Mouse (Mus musculus) stomach, embryonic 14.5 days (tissue): Measurements from ENCODE around the gene Bub3. TPM values are rescaled to one million over a fixed set of nuclear protein-coding genes. Genes with fewer than 3 reads are reported as not detected.

Experiments
- ATAC-seq: fragments of 200-750 bp; cut with Nextera tagmentation; 2 replicates; pipeline ENCODE4 v1.8.0; 2017; ENCODE audit warnings: low read depth, moderate TSS enrichment; ENCODE audit not compliant: insufficient number of reproducible peaks, insufficient read depth, low FRiP score
- H3K27ac ChIP-seq: fragments of 300-500 bp; sonication (generic); 2 replicates; pipeline ENCODE4 v1.5.1; 2014; ENCODE audit warnings: mild to moderate bottlenecking, low read length, moderate library complexity, mixed read lengths
- H3K27me3 ChIP-seq: fragments of 300-500 bp; sonication (generic); 2 replicates; pipeline ENCODE4 v1.6.1; 2014; ENCODE audit warnings: low read length, control low read depth, mixed read lengths; ENCODE audit not compliant: control insufficient read depth, insufficient read depth
- H3K36me3 ChIP-seq: fragments of 300-500 bp; sonication (generic); 2 replicates; pipeline ENCODE4 v1.6.1; 2014; ENCODE audit warnings: mild to moderate bottlenecking, control low read depth, low read length, moderate library complexity, mixed read lengths; ENCODE audit not compliant: control insufficient read depth, insufficient read depth
- H3K4me1 ChIP-seq: fragments of 300-500 bp; sonication (generic); 2 replicates; pipeline ENCODE4 v1.6.1; 2014; ENCODE audit warnings: low read length, control low read depth, mixed read lengths; ENCODE audit not compliant: control insufficient read depth, insufficient read depth
- H3K4me2 ChIP-seq: fragments of 300-500 bp; sonication (generic); replicated peaks from 2 replicates; pipeline ENCODE4 v1.6.1; 2014; ENCODE audit warnings: low read depth, low read length, control low read depth
- H3K4me3 ChIP-seq: fragments of 300-500 bp; sonication (generic); 2 replicates; pipeline ENCODE4 v1.5.1; 2014; ENCODE audit warnings: low read depth, low read length, control low read depth
- H3K9ac ChIP-seq: fragments of 300-500 bp; sonication (generic); replicated peaks from 2 replicates; pipeline ENCODE4 v1.6.1; 2014; ENCODE audit warnings: low read depth, mild to moderate bottlenecking, control low read depth, low read length, moderate library complexity, mixed read lengths
- H3K9me3 ChIP-seq: fragments of 300-500 bp; sonication (generic); 2 replicates; pipeline ENCODE4 v1.6.1; 2016; ENCODE audit warnings: low read depth, low read length, control low read depth; ENCODE audit not compliant: control insufficient read depth
- WGBS: fragments of 180-500 bp; shearing (Covaris S2); extraction: QIAGEN DNeasy Blood & Tissue Kit; methylation state at CpG from one replicate; pipeline ENCODE4 v1.1.7; 2014; 5-methylcytosine and 5-hydroxymethylcytosine counted together
- polyA plus RNA-seq: library from polyadenylated mRNA; unstranded; fragments of >200 nt; fragmentation: Nextera tagmentation; extraction: Ambion mirVana; gene quantifications from 2 replicates; pipeline ENCODE4 v1.2.1, GENCODE M21; 2014

Bub3 gene
- polyA plus RNA-seq, 1 experiment from 2014 or later: 232 TPM

DNA sequence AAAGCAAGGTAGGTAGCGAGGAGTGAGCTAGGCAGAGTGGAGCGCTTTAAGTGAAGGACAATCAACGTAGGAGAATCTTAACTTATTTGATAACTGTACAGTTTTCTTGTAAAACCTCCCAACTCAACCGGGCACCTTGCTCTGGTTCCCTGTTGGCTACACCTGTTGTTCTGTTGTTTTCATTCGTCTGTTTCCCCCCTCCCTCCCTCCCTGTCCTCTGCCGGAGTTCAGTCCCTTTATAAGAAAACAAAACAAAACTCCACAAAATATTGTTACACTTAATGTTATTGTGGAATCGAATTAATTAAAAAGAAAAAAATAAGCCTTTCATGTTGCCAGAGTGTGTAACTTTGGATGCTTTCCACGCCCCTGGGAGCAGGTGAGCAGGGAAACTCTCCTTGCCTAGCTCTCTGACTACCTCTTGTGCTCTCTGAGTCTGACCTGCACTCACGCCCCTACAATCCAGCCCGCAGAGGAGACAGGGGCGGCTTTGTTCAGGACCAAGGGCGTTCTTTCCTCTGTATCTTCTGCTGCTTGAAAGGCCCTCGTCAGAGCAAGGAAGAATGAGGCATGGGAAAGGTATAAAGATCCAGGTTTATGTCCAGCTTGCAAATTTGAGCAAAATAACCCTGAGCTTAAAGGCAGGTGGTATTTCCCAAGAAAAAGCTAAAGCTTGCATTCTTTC lies 14.2 kb upstream of the Bub3 start:
- 2% methylated on average over 13 of the region's 13 CpGs for WGBS
- Histone ChIP-seq H3K9me3 (no peaks in the 10 kb centered on the region), H3K27me3 (peaks cover 75% of the 10 kb centered on the region), H3K4me2 (no peak overlapping the region), H3K27ac (no peak overlapping the region), H3K9ac (no peak overlapping the region), H3K4me3 (no peak overlapping the region), H3K4me1 (peaks cover 19% of the 10 kb centered on the region; the same call in 1 of the 2 replicates), H3K36me3 (no peaks in the 10 kb centered on the region)
- ATAC-seq: no peak

GRCm38 (mm10) chr7:131546423-131546822 lies 13.6 kb upstream of the Bub3 start:
- Histone ChIP-seq H3K36me3 (no peaks in the 10 kb centered on the region), H3K4me3 (no peak overlapping the region), H3K9ac (no peak overlapping the region), H3K4me1 (peaks cover 19% of the 10 kb centered on the region; the same call in 1 of the 2 replicates), H3K9me3 (no peaks in the 10 kb centered on the region), H3K4me2 (no peak overlapping the region), H3K27me3 (peaks cover 75% of the 10 kb centered on the region), H3K27ac (no peak overlapping the region)
- no peak for ATAC-seq
- 6% methylated on average over 2 of the region's 2 CpGs for WGBS

DNA sequence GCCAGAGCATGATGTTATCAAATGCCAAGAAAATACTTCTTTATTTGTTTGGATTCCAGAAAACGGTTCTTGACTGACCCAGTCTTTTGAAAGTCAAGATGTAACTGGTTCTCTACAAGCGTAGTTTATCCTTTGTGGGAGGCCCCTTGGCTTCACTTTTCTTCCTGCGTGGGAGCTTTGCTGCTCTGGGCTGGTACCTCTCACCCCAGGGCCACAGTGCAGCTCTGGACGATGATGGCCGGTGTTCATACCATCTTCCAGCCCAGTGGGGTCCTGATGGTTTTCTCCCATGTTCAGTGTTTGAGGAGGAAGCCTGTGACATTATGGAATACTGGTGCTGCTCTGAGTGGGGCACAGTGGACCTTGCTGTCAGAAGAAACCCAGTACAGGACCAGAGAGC lies 12.5 kb upstream of the Bub3 start:
- no peak overlapping the region for H3K4me2 ChIP-seq
- H3K4me3 ChIP-seq: no peak overlapping the region
- WGBS: 7% methylated on average over 5 of the region's 5 CpGs
- no peak overlapping the region for H3K9ac ChIP-seq
- H3K9me3 ChIP-seq: no peaks in the 10 kb centered on the region
- ATAC-seq: no peak
- H3K27ac ChIP-seq: no peak overlapping the region
- no peaks in the 10 kb centered on the region for H3K36me3 ChIP-seq
- H3K27me3 ChIP-seq: peaks cover 77% of the 10 kb centered on the region
- peaks cover 12% of the 10 kb centered on the region; the same call in 1 of the 2 replicates for H3K4me1 ChIP-seq

- Histone ChIP-seq H3K27me3 (peaks cover 77% of the 10 kb centered on the region), H3K9me3 (no peaks in the 10 kb centered on the region), H3K4me2 (no peak within 1 kb of the TSS), H3K36me3 (no peaks in the 10 kb centered on the region), H3K4me3 (no peak within 1 kb of the TSS), H3K27ac (no peak within 1 kb of the TSS), H3K9ac (no peak within 1 kb of the TSS), H3K4me1 (peaks cover 4% of the 10 kb centered on the region; the same call in 1 of the 2 replicates)
- WGBS: 4% methylated on average over 3 of the region's 3 CpGs
- no peak for ATAC-seq
Measured at GRCm38 (mm10) chr7:131548473-131548872, 11.5 kb upstream of the Bub3 start, which contains the start of gene Hmx2. Gene Hmx2 (plus strand): TSS chr7:131548773.

DNA sequence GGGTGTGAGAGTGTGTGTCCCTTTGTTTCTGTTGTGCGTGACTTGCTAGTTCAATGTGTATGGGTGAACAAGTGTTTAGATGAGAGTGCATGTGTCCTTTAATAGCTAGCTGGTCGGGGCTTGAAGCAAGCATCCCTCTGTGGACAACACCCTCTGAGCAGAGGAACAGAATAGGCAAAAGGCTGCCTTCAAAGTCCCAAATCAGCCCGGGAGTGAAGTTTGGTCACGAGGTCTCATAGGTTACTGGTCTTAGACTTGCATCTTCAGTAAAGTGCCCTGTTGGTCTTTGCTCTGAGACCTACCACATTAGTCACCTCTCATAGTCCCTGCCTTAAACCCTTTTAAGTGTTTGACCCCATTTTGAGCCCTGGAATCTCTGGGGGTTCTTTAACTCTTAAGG lies 8.6 kb upstream of the Bub3 start:
- peaks cover 81% of the 10 kb centered on the region for H3K27me3 ChIP-seq
- WGBS: 4% methylated on average over 4 of the region's 4 CpGs
- no peak for ATAC-seq
- H3K4me2 ChIP-seq: no peak overlapping the region
- H3K27ac ChIP-seq: no peak overlapping the region
- H3K4me1 ChIP-seq: no peaks in the 10 kb centered on the region
- H3K36me3 ChIP-seq: no peaks in the 10 kb centered on the region
- H3K9me3 ChIP-seq: no peaks in the 10 kb centered on the region
- H3K9ac ChIP-seq: no peak overlapping the region
- no peak overlapping the region for H3K4me3 ChIP-seq

GRCm38 (mm10) chr7:131551931-131552741 lies 7.9 kb upstream of the Bub3 start:
- H3K36me3 ChIP-seq: no peaks in the 10 kb centered on the region
- H3K9ac ChIP-seq: no peak overlapping the region
- 0 out of 2 replicates have a peak, but pooled peaks have one; percentile 3 for ATAC-seq
- H3K4me2 ChIP-seq: no peak overlapping the region
- H3K9me3 ChIP-seq: no peaks in the 10 kb centered on the region
- H3K27ac ChIP-seq: no peak overlapping the region
- H3K27me3 ChIP-seq: peaks cover 84% of the 10 kb centered on the region
- no peak overlapping the region for H3K4me3 ChIP-seq
- WGBS: under 1% methylated on average over 42 of the region's 42 CpGs
- H3K4me1 ChIP-seq: no peaks in the 10 kb centered on the region

DNA sequence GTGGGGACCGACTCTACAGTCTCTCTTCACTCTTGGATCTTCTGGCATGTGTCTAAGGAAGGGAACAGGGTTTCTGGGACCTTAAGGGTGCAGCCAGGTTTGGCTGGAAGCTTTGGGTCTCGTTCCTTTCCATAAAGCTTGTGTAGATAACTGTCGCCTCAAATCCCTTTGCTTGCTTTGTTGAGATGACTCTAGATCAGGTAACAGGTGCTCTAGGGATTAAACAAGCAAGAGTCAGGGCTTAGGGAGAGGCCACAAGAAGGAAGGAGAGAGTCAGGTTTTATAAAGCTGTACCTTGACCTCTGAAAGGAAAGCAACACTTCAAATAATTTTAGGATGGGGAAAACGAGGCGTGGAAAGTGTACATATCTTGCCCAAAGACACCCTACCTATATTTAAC lies 7.2 kb upstream of the Bub3 start:
- no peak overlapping the region for H3K9ac ChIP-seq
- no peaks in the 10 kb centered on the region for H3K4me1 ChIP-seq
- H3K4me3 ChIP-seq: no peak overlapping the region
- no peaks in the 10 kb centered on the region for H3K9me3 ChIP-seq
- ATAC-seq: no peak
- peaks cover 85% of the 10 kb centered on the region for H3K27me3 ChIP-seq
- no peak overlapping the region for H3K4me2 ChIP-seq
- no peaks in the 10 kb centered on the region for H3K36me3 ChIP-seq
- no peak overlapping the region for H3K27ac ChIP-seq
- 1% methylated on average over 5 of the region's 5 CpGs for WGBS

GRCm38 (mm10) chr7:131553771-131554175 lies 6.2 kb upstream of the Bub3 start:
- ATAC-seq: peak; percentile 29; the same call in 1 of the 2 replicates
- H3K27me3 ChIP-seq: peaks cover 81% of the 10 kb centered on the region

More at GRCm38 (mm10) chr7:131553771-131554175, 6.2 kb upstream of the Bub3 start:
- Histone ChIP-seq H3K4me2 (peak overlapping the region; percentile 42), H3K4me1 (no peaks in the 10 kb centered on the region), H3K36me3 (no peaks in the 10 kb centered on the region), H3K27ac (no peak overlapping the region), H3K9me3 (no peaks in the 10 kb centered on the region), H3K4me3 (peak overlapping the region; percentile 27), H3K9ac (no peak overlapping the region)
- WGBS: under 1% methylated on average over 39 of the region's 39 CpGs
